In the genomic region with DNA sequence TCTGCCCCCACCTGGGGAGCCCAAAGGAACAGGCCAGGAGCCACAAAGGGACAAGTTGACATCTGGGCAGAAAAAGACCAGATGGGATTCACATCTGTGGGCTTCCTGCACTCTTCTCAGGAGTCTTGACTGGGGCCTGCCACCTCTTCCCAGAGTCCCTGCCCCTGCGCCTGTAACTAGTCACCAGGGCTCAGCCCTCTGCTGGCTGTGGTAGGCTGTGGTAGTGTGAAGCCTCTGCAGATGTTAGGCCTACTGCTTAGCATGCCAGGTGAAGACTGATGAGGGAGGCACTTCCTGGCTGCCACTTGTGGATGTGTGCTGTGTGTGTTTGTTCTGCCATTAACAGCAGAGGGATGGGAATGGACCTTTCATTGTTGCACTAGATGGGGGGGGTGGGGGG, we compare ENCODE assay signal across 8 mouse cellular contexts. TPM values are rescaled to one million over a fixed set of nuclear protein-coding genes. Genes with fewer than 3 reads are reported as not detected.
A peak's percentile ranks its signal among the peaks of the same experiment; 100 is the strongest.
DNase-seq lines count a peak whose midpoint lies in the region; ATAC-seq and TF ChIP-seq lines count a peak whose summit lies in the region.

No protein-coding gene starts in this region.

- peak overlapping the region; percentile 47 for H3K4me3 ChIP-seq in kidney, adult 2 months (ENCODE audit: insufficient read depth, low read depth, low read length)
- H3K4me3 ChIP-seq in bone marrow, adult 2 months (replicated peaks; ENCODE audit: control insufficient read depth, low read depth, low read length): peak overlapping the region; percentile 7
- peak overlapping the region; percentile 85 for H3K4me3 ChIP-seq in hindbrain, embryonic 16.5 days (ENCODE audit: low read length)
- peak overlapping the region; percentile 90 for H3K4me3 ChIP-seq in midbrain, embryonic 16.5 days (ENCODE audit: low read depth, low read length)

- H3K4me2 ChIP-seq in hindbrain, embryonic 16.5 days (ENCODE audit: low read length): peak overlapping the region; percentile 95
- H3K4me2 ChIP-seq in midbrain, embryonic 16.5 days (ENCODE audit: low read length): peak overlapping the region; percentile 99

- H3K27me3 ChIP-seq in kidney, adult 2 months (replicated peaks; ENCODE audit: control insufficient read depth, insufficient read depth, low read length): no peaks in the 10 kb centered on the region
- no peaks in the 10 kb centered on the region for H3K27me3 ChIP-seq in hindbrain, embryonic 16.5 days (replicated peaks; ENCODE audit: control insufficient read depth, insufficient read depth, low read length)
- no peaks in the 10 kb centered on the region for H3K27me3 ChIP-seq in midbrain, embryonic 16.5 days (ENCODE audit: control insufficient read depth, insufficient read depth, low read depth, low read length)

- TF ChIP-seq POLR2A in kidney, adult 2 months (IDR thresholded peaks at IDR 0.05; ENCODE audit: low read depth, low read length): no peak
- TF ChIP-seq POLR2A in bone marrow, adult 2 months (IDR thresholded peaks at IDR 0.05; ENCODE audit: borderline replicate concordance, control insufficient read depth, low read depth, low read length): no peak

- intact Hi-C loops in gastrocnemius, postnatal 36 days (cut with DNase I): no loop called here

- ATAC-seq in hindbrain, embryonic 16.5 days: no peak
- no peak for ATAC-seq in midbrain, embryonic 16.5 days

- DNase-seq in kidney, adult 2 months: no peak
- DNase-seq in kidney, adult 11 months: no peak
- DNase-seq in adrenal gland, adult 8-10 months: no peak
- no peak for DNase-seq in gastrocnemius, postnatal 36 days
- no peak for DNase-seq in lung, adult 18-20 months

- H3K36me3 ChIP-seq in kidney, adult 2 months (ENCODE audit: control insufficient read depth, insufficient read depth, low read length): no peaks in the 10 kb centered on the region
- peaks cover 23% of the 10 kb centered on the region for H3K36me3 ChIP-seq in hindbrain, embryonic 16.5 days (ENCODE audit: control insufficient read depth, insufficient read depth, low read length)
- peaks cover 27% of the 10 kb centered on the region for H3K36me3 ChIP-seq in midbrain, embryonic 16.5 days (ENCODE audit: control insufficient read depth, insufficient read depth, low read length)

- H3K9ac ChIP-seq in hindbrain, embryonic 16.5 days (ENCODE audit: low read depth, low read length): peak overlapping the region; percentile 91
- H3K9ac ChIP-seq in midbrain, embryonic 16.5 days (ENCODE audit: low read depth, low read length): peak overlapping the region; percentile 89

- 28% methylated on average over 1 of the region's 1 CpGs for WGBS in kidney, adult 2 months
- WGBS in bone marrow, adult 2 months: 40% methylated on average over 1 of the region's 1 CpGs
- WGBS in hindbrain, embryonic 16.5 days: 47% methylated on average over 1 of the region's 1 CpGs
- 47% methylated on average over 1 of the region's 1 CpGs for WGBS in midbrain, embryonic 16.5 days

- H3K27ac ChIP-seq in kidney, adult 2 months (ENCODE audit: insufficient read depth, low read depth, low read length): no peak overlapping the region; the same call in 1 of the 2 replicates
- H3K27ac ChIP-seq in bone marrow, adult 2 months (ENCODE audit: control insufficient read depth, insufficient read depth, low read depth, low read length, poor library complexity): no peak overlapping the region; the same call in 1 of the 2 replicates
- peak overlapping the region; percentile 94 for H3K27ac ChIP-seq in hindbrain, embryonic 16.5 days (ENCODE audit: low read depth, low read length)
- peak overlapping the region; percentile 97 for H3K27ac ChIP-seq in midbrain, embryonic 16.5 days (ENCODE audit: low read length)

- no peaks in the 10 kb centered on the region for H3K9me3 ChIP-seq in hindbrain, embryonic 16.5 days (ENCODE audit: control insufficient read depth, low read length)
- H3K9me3 ChIP-seq in midbrain, embryonic 16.5 days (replicated peaks; ENCODE audit: control insufficient read depth, low read length, poor library complexity, severe bottlenecking): no peaks in the 10 kb centered on the region

- H3K4me1 ChIP-seq in kidney, adult 2 months (ENCODE audit: control insufficient read depth, insufficient read depth, low read length): peaks cover 26% of the 10 kb centered on the region
- H3K4me1 ChIP-seq in bone marrow, adult 2 months (ENCODE audit: control insufficient read depth, insufficient read depth, low read length): peaks cover 9% of the 10 kb centered on the region
- H3K4me1 ChIP-seq in hindbrain, embryonic 16.5 days (ENCODE audit: control insufficient read depth, insufficient read depth, low read depth, low read length): peaks cover 33% of the 10 kb centered on the region
- peaks cover 33% of the 10 kb centered on the region for H3K4me1 ChIP-seq in midbrain, embryonic 16.5 days (ENCODE audit: control insufficient read depth, insufficient read depth, low read length)

- no peak; the same call in 1 of the 2 replicates for TF ChIP-seq CTCF in kidney, adult 2 months (conservative IDR thresholded peaks at IDR 0.05; ENCODE audit: insufficient read depth, insufficient read length, low read depth, low read length)
- TF ChIP-seq CTCF in bone marrow, adult 2 months (IDR thresholded peaks at IDR 0.05; ENCODE audit: control insufficient read depth, insufficient read depth, low read length): no peak

RNA-seq across cellular contexts. Expression of a gene that starts 1.7 kb away (rescaled TPM):
- 161 and 199 TPM in 2 replicates for polyA plus RNA-seq in kidney, adult 2 months (2012; rRNA removed)
- 26.4 and 62.1 TPM in 2 replicates for polyA plus RNA-seq in bone marrow, adult 2 months (2011; ENCODE audit: insufficient read depth, insufficient read length, low replicate concordance, missing spikeins)
- 16.8 and 29.0 TPM in 2 replicates for polyA plus RNA-seq in hindbrain, embryonic 16.5 days (2015; fragmentation: Nextera tagmentation; extraction: Ambion mirVana)
- polyA plus RNA-seq in midbrain, embryonic 16.5 days (2015; fragmentation: Nextera tagmentation; extraction: Ambion mirVana): 26.5 and 28.4 TPM in 2 replicates
- total RNA-seq in adrenal gland, adult 8-10 months (2022): 10 to 100 TPM; 64.1 to 84.4 (median 76.6) TPM
- 10 to 100 TPM; 62.7 to 66.0 TPM for total RNA-seq in gastrocnemius, postnatal 36 days (2021)

RNA-seq across cellular contexts. Expression of a gene that starts 5.5 kb away (rescaled TPM):
- polyA plus RNA-seq in kidney, adult 2 months (2012; rRNA removed): 36.6 and 42.6 TPM in 2 replicates
- 9.2 and 9.3 TPM in 2 replicates for polyA plus RNA-seq in bone marrow, adult 2 months (2011; ENCODE audit: insufficient read depth, insufficient read length, low replicate concordance, missing spikeins)
- 15.5 and 17.3 TPM in 2 replicates for polyA plus RNA-seq in hindbrain, embryonic 16.5 days (2015; fragmentation: Nextera tagmentation; extraction: Ambion mirVana)
- 16.6 and 17.5 TPM in 2 replicates for polyA plus RNA-seq in midbrain, embryonic 16.5 days (2015; fragmentation: Nextera tagmentation; extraction: Ambion mirVana)
- 10 to 100 TPM; 16.2 to 17.9 (median 16.3) TPM for total RNA-seq in adrenal gland, adult 8-10 months (2022)
- total RNA-seq in gastrocnemius, postnatal 36 days (2021): 10 to 100 TPM; 20.4 to 22.2 TPM

RNA-seq across cellular contexts. Expression of a gene that starts 9.6 kb away (rescaled TPM):
- 0.65 and 0.75 TPM in 2 replicates for polyA plus RNA-seq in kidney, adult 2 months (2012; rRNA removed)
- not detected in 2 replicates for polyA plus RNA-seq in bone marrow, adult 2 months (2011; ENCODE audit: insufficient read depth, insufficient read length, low replicate concordance, missing spikeins)
- 0.50 and 0.55 TPM in 2 replicates for polyA plus RNA-seq in hindbrain, embryonic 16.5 days (2015; fragmentation: Nextera tagmentation; extraction: Ambion mirVana)
- polyA plus RNA-seq in midbrain, embryonic 16.5 days (2015; fragmentation: Nextera tagmentation; extraction: Ambion mirVana): 0.63 and 0.82 TPM in 2 replicates
- 1 to 10 TPM; 1.0 to 1.9 (median 1.3) TPM for total RNA-seq in adrenal gland, adult 8-10 months (2022)
- total RNA-seq in gastrocnemius, postnatal 36 days (2021): under 1 TPM; 0.10 to 0.18 TPM

RNA-seq across cellular contexts. Expression of a gene that starts 21.9 kb away (rescaled TPM):
- polyA plus RNA-seq in kidney, adult 2 months (2012; rRNA removed): 38.9 and 46.2 TPM in 2 replicates
- polyA plus RNA-seq in bone marrow, adult 2 months (2011; ENCODE audit: insufficient read depth, insufficient read length, low replicate concordance, missing spikeins): 5.4 and 15.5 TPM in 2 replicates
- 60.6 and 60.7 TPM in 2 replicates for polyA plus RNA-seq in hindbrain, embryonic 16.5 days (2015; fragmentation: Nextera tagmentation; extraction: Ambion mirVana)
- 62.3 and 65.1 TPM in 2 replicates for polyA plus RNA-seq in midbrain, embryonic 16.5 days (2015; fragmentation: Nextera tagmentation; extraction: Ambion mirVana)
- total RNA-seq in adrenal gland, adult 8-10 months (2022): 10 to 100 TPM; 17.3 to 27.2 (median 24.3) TPM
- 1 to 10 TPM; 3.4 to 4.8 TPM for total RNA-seq in gastrocnemius, postnatal 36 days (2021)

RNA-seq across cellular contexts. Expression of a gene that starts 38.4 kb away (rescaled TPM):
- 1.3 and 1.9 TPM in 2 replicates for polyA plus RNA-seq in kidney, adult 2 months (2012; rRNA removed)
- polyA plus RNA-seq in bone marrow, adult 2 months (2011; ENCODE audit: insufficient read depth, insufficient read length, low replicate concordance, missing spikeins): 0.49 and 5.0 TPM in 2 replicates
- polyA plus RNA-seq in hindbrain, embryonic 16.5 days (2015; fragmentation: Nextera tagmentation; extraction: Ambion mirVana): 0.55 and 1.1 TPM in 2 replicates
- polyA plus RNA-seq in midbrain, embryonic 16.5 days (2015; fragmentation: Nextera tagmentation; extraction: Ambion mirVana): 0.18 and 0.52 TPM in 2 replicates
- 1 to 10 TPM in 1 of 4 experiments, under 1 TPM in 3; 0.58 to 1.8 (median 0.87) TPM for total RNA-seq in adrenal gland, adult 8-10 months (2022)
- total RNA-seq in gastrocnemius, postnatal 36 days (2021): under 1 TPM in 1 of 2 experiments, not detected in 1; 0.39 TPM

Comparison
In these comparisons a context has a peak if more than half of its experiments do, and no peak if none do; other contexts are left out.
1. H3K27ac ChIP-seq: peak in hindbrain, embryonic 16.5 days (single experiment) and midbrain, embryonic 16.5 days (single experiment); none in kidney, adult 2 months (single experiment) and bone marrow, adult 2 months (single experiment).
2. H3K4me3 ChIP-seq: peak in every context shown above with its lines; median percentile 90 in midbrain, embryonic 16.5 days; 85 in hindbrain, embryonic 16.5 days; 47 in kidney, adult 2 months; 7 in bone marrow, adult 2 months.